Comparison of ENCODE assay signal across 14 mouse cellular contexts in genomic region chr12:73424814-73425213, GRCm38 (mm10).
"Had no signal": no experiment of that assay in that cellular context is flagged by ENCODE, and none has a peak within 500 bp of the region (broad histone marks: within the 10 kb centered on the region; RNA-seq: fewer than 3 reads in every experiment).

No protein-coding gene starts in this region.

- H3K9ac ChIP-seq: lung, embryonic 14.5 days; midbrain, embryonic 12.5 days; midbrain, embryonic 15.5 days; neural tube, embryonic 12.5 days; stomach, embryonic 15.5 days had no signal

- H3K4me2 ChIP-seq: lung, embryonic 14.5 days; midbrain, embryonic 12.5 days; midbrain, embryonic 15.5 days; neural tube, embryonic 12.5 days; stomach, embryonic 15.5 days had no signal

- H3K27me3 ChIP-seq: midbrain, embryonic 12.5 days; midbrain, embryonic 15.5 days; neural tube, embryonic 12.5 days; stomach, embryonic 15.5 days had no signal

- H3K36me3 ChIP-seq: midbrain, embryonic 10.5 days; midbrain, embryonic 12.5 days; midbrain, embryonic 15.5 days; neural tube, embryonic 12.5 days; stomach, embryonic 15.5 days had no signal

- H3K4me1 ChIP-seq: midbrain, embryonic 12.5 days; midbrain, embryonic 15.5 days; neural tube, embryonic 12.5 days; stomach, embryonic 15.5 days had no signal

- H3K4me3 ChIP-seq: midbrain, embryonic 10.5 days; midbrain, embryonic 12.5 days; midbrain, embryonic 15.5 days; neural tube, embryonic 12.5 days; stomach, embryonic 15.5 days had no signal

- H3K9me3 ChIP-seq: midbrain, embryonic 10.5 days; midbrain, embryonic 12.5 days; midbrain, embryonic 15.5 days; neural tube, embryonic 12.5 days; stomach, embryonic 15.5 days had no signal

- H3K27ac ChIP-seq: midbrain, embryonic 10.5 days; midbrain, embryonic 12.5 days; midbrain, embryonic 15.5 days; neural tube, embryonic 12.5 days; stomach, embryonic 15.5 days; stomach, postnatal 0 days had no signal

- DNase-seq: lung, adult 18-20 months; lung, embryonic 14.5 days; lung, postnatal 10 days; lung, postnatal 4 days; right cerebral cortex, postnatal 14 days; thymus, adult 2 months; thymus, postnatal 25 days; thymus, postnatal 4 days had no signal

- ATAC-seq: midbrain, embryonic 15.5 days had no signal
